Mouse (Mus musculus): ENCODE results near the gene Olfr934.

DNA sequence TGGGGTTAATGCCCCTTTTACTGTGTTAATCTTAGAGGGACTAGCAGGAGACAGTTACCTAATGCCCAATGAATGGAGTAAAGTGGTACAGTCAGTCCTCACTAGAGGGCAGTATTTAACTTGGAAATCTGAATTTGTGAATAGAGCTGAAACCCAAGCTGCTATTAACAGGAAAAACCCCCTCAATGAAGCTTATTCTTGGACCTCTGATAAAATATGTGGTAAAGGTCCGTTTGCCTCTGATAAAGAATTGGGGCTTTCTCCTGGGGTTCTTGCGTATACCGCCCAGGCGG is 34.0 kb downstream of the Olfr934 start:
- TF ChIP-seq CTCF (IDR thresholded peaks at IDR 0.05; ENCODE audit: extremely low read depth, insufficient read depth, low read length) = no peak
- TF ChIP-seq POLR2A (IDR thresholded peaks at IDR 0.05; ENCODE audit: extremely low read depth, insufficient read depth, low read length) = no peak
